Mouse (Mus musculus) ES-E14 (cell line): ENCODE results near the gene Blm. TPM values are rescaled to one million over a fixed set of nuclear protein-coding genes. Genes with fewer than 3 reads are reported as not detected.

Source experiments
- DNase-seq: peaks from one replicate; pipeline ENCODE4 v3.0.0-alpha.2; 2013; ENCODE audit warnings: low read depth, low spot score
- H3K27ac ChIP-seq: 2 replicates; pipeline ENCODE4 v1.5.1; 2012; ENCODE audit warnings: low read depth, mild to moderate bottlenecking, low read length, moderate library complexity, mixed read lengths; ENCODE audit not compliant: poor library complexity, insufficient read depth, severe bottlenecking
- H3K36me3 ChIP-seq: 2 replicates; pipeline ENCODE4 v1.6.1; 2012; ENCODE audit warnings: mild to moderate bottlenecking, low read length, moderate library complexity, mixed read lengths; ENCODE audit not compliant: control insufficient read depth, poor library complexity, insufficient read depth, severe bottlenecking
- H3K4me1 ChIP-seq, 2 experiments: fragments of 150-350 bp in 1 of 2; sonication (generic) in 1 of 2; 2 replicates each; pipeline ENCODE4 v1.6.1; 2012; ENCODE audit warnings: low read length in 2 of 2, mild to moderate bottlenecking in 1 of 2, mixed read lengths in 1 of 2; ENCODE audit not compliant: control insufficient read depth in 2 of 2, insufficient read depth in 2 of 2, poor library complexity in 1 of 2
- H3K4me3 ChIP-seq, 2 experiments: fragments of 150-350 bp in 1 of 2; sonication (generic) in 1 of 2; 2 replicates each; pipeline ENCODE4 v1.5.1; 2012; ENCODE audit warnings: low read length in 2 of 2, low read depth in 1 of 2, mild to moderate bottlenecking in 1 of 2, mixed read lengths in 1 of 2; ENCODE audit not compliant: insufficient read depth in 1 of 2, poor library complexity in 1 of 2, severe bottlenecking in 1 of 2
- H3K9ac ChIP-seq: 2 replicates; pipeline ENCODE4 v1.6.1; 2012; ENCODE audit warnings: low read depth, mild to moderate bottlenecking, low read length, mixed read lengths; ENCODE audit not compliant: poor library complexity, insufficient read depth, severe bottlenecking
- H3K9me3 ChIP-seq: fragments of 150-350 bp; sonication (generic); 2 replicates; pipeline ENCODE4 v1.6.1; 2012; ENCODE audit warnings: low read depth, mild to moderate bottlenecking, low read length; ENCODE audit not compliant: control insufficient read depth, insufficient read depth
- CHD2 ChIP-seq: IDR thresholded peaks from 2 replicates; pipeline ENCODE4 v1.6.1; 2014; ENCODE audit warnings: mild to moderate bottlenecking, low read depth, low read length, inconsistent platforms
- HCFC1 ChIP-seq: IDR thresholded peaks from 2 replicates; pipeline ENCODE4 v1.6.1; 2012; ENCODE audit warnings: low read length, inconsistent platforms, borderline replicate concordance; ENCODE audit not compliant: insufficient read depth
- MAFK ChIP-seq: IDR thresholded peaks from 2 replicates; pipeline ENCODE4 v1.6.1; 2014; ENCODE audit warnings: mild to moderate bottlenecking, low read depth, low read length, inconsistent platforms; ENCODE audit not compliant: insufficient read depth
- ZC3H11A ChIP-seq: IDR thresholded peaks from 2 replicates; pipeline ENCODE4 v1.6.1; 2012; ENCODE audit warnings: low read depth, mild to moderate bottlenecking, inconsistent platforms, low read length, borderline replicate concordance
- ZNF384 ChIP-seq: IDR thresholded peaks from 2 replicates; pipeline ENCODE4 v1.6.1; 2012; ENCODE audit warnings: low read depth, low read length, inconsistent platforms
- in situ Hi-C, 2 experiments: fragments of 600-800 bp; cut with MboI; formaldehyde crosslinking; loops; one replicate each; pipeline ENCODE4 v1.15.1; 2025; ENCODE audit warnings: low sequenced_read_pairs in 2 of 2, inconsistent platforms in 1 of 2; ENCODE audit not compliant: unreplicated experiment in 2 of 2
- total RNA-seq: library from RNA; depleted of rRNA; stranded (reverse); fragments of 300-350 nt; gene quantifications from 2 replicates; pipeline ENCODE4 v1.2.3, GENCODE M21; 2012

The Blm gene
- total RNA-seq, 1 experiment: 29.9 TPM

GRCm38 (mm10) chr7:80449620-80450091, 85.3 kb downstream of the Blm start:
- in situ Hi-C loops: no loop called here
- Histone ChIP-seq H3K27ac (no peak overlapping the region), H3K4me1 (peaks cover 0 to 4% of the 10 kb centered on the region in 2 experiments; a peak in 1 of 4 replicates), H3K9ac (no peak overlapping the region), H3K36me3 (peaks cover 5% of the 10 kb centered on the region; the same call in 1 of the 2 replicates), H3K9me3 (no peaks in the 10 kb centered on the region), H3K4me3 (no peak overlapping the region)
- DNase-seq: no peak
- TF ChIP-seq MAFK (no peak), HCFC1 (no peak), ZNF384 (no peak), CHD2 (no peak), ZC3H11A (no peak)

- H3K36me3 ChIP-seq: no peaks in the 10 kb centered on the region
- in situ Hi-C loops: no loop called here
- no peaks in the 10 kb centered on the region for H3K9me3 ChIP-seq
- H3K9ac ChIP-seq: no peak overlapping the region
- H3K27ac ChIP-seq: no peak overlapping the region
- no peak for TF ChIP-seq ZC3H11A
- TF ChIP-seq CHD2: no peak
- no peak for TF ChIP-seq HCFC1
- no peak for TF ChIP-seq ZNF384
- no peak for TF ChIP-seq MAFK
- H3K4me1 ChIP-seq: peaks cover 0 to 10% of the 10 kb centered on the region in 2 experiments; a peak in 1 of 4 replicates
- no peak overlapping the region for H3K4me3 ChIP-seq
- DNase-seq: no peak
Measured at GRCm38 (mm10) chr7:80447336-80447735, 87.6 kb downstream of the Blm start.

- TF ChIP-seq MAFK (no peak), HCFC1 (no peak), ZC3H11A (no peak), ZNF384 (no peak), CHD2 (no peak)
- no peak overlapping the region for H3K4me3 ChIP-seq
- H3K27ac ChIP-seq: no peak overlapping the region
- peaks cover 0 to 10% of the 10 kb centered on the region in 2 experiments; a peak in 1 of 4 replicates for H3K4me1 ChIP-seq
- no peaks in the 10 kb centered on the region for H3K9me3 ChIP-seq
- H3K9ac ChIP-seq: no peak overlapping the region
- H3K36me3 ChIP-seq: no peaks in the 10 kb centered on the region
- DNase-seq: no peak
- in situ Hi-C loops: no loop called here
Measured at GRCm38 (mm10) chr7:80446221-80446878, 88.6 kb downstream of the Blm start.

GRCm38 (mm10) chr7:80445492-80445891, 89.4 kb downstream of the Blm start:
- in situ Hi-C loops: no loop called here
- Histone ChIP-seq H3K36me3 (no peaks in the 10 kb centered on the region), H3K9ac (no peak overlapping the region), H3K4me1 (peaks cover 0 to 10% of the 10 kb centered on the region in 2 experiments; a peak in 1 of 4 replicates), H3K4me3 (no peak overlapping the region), H3K9me3 (no peaks in the 10 kb centered on the region), H3K27ac (no peak overlapping the region)
- DNase-seq: no peak
- TF ChIP-seq HCFC1: no peak
- no peak for TF ChIP-seq ZC3H11A
- no peak for TF ChIP-seq MAFK
- no peak for TF ChIP-seq CHD2
- TF ChIP-seq ZNF384: no peak
